Mouse (Mus musculus): Measurements from ENCODE around the gene Neto2. TPM values are rescaled to one million over a fixed set of nuclear protein-coding genes. Genes with fewer than 3 reads are reported as not detected.

The Neto2 gene
- polyA plus RNA-seq (2015; fragmentation: Illumina TruSeq; extraction: RNeasy Lipid Tissue Mini Kit (QIAGEN cat#74804); ENCODE audit: insufficient read depth, low replicate concordance) = 3.8 TPM

DNA sequence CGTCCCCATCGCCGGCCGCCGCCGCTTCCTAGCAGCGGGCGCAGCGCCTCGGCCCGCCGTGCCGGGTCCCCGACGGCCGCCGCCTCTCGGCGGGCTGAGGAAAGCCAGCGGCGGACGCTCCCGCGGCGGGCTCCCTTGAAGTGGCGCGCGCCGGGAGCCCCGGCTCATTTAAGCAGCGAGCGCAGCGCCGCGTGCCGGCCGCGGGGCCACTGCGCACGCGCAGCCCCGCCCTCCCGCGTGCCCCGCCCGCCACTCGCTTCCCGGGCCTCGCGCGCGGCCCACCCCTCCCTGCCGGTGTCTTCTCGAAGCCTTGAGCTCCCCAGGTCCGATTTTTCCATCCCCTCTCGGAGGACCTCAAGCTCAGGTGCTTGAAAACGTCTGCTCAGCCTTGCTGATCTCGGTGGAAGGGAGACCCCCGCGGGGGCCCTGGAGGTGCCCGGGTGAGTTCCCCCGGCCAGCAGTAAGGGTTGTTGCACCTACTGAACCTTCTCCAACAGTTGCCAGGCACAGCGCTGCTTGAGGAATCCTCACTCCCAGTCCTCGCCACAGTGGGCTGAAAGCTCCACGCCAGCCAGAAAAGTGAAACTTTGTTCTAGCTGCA lies at the start of gene Neto2:
Gene Neto2, minus strand, starts transcription at position 174 of the 601 bp plus-strand sequence.

Other genes with a start within 250 kb of the Neto2 start
- 2.3 TPM for gene Gpt2, start 208.3 kb downstream of the Neto2 start, polyA plus RNA-seq (2015; fragmentation: Illumina TruSeq; extraction: RNeasy Lipid Tissue Mini Kit (QIAGEN cat#74804); ENCODE audit: insufficient read depth, low replicate concordance)
- gene Dnaja2, start 145.6 kb downstream of the Neto2 start, polyA plus RNA-seq (2015; fragmentation: Illumina TruSeq; extraction: RNeasy Lipid Tissue Mini Kit (QIAGEN cat#74804); ENCODE audit: insufficient read depth, low replicate concordance) = 160 TPM
- gene Itfg1, start 140.0 kb upstream of the Neto2 start, polyA plus RNA-seq (2015; fragmentation: Illumina TruSeq; extraction: RNeasy Lipid Tissue Mini Kit (QIAGEN cat#74804); ENCODE audit: insufficient read depth, low replicate concordance) = 55.1 TPM
- gene Phkb, start 140.0 kb upstream of the Neto2 start, polyA plus RNA-seq (2015; fragmentation: Illumina TruSeq; extraction: RNeasy Lipid Tissue Mini Kit (QIAGEN cat#74804); ENCODE audit: insufficient read depth, low replicate concordance) = 36.9 TPM

Measured in spleen, adult 10 weeks (tissue).